Mouse (Mus musculus) E14TG2a.4 (cell line): ENCODE data around the gene Utrn.

Source experiments
- CTCF ChIP-seq: conservative IDR thresholded peaks from 2 replicates; pipeline ENCODE4 v1.5.1; 2014; ENCODE audit warnings: low read length
- POU5F1 ChIP-seq: IDR thresholded peaks from 2 replicates; pipeline ENCODE4 v1.6.1; 2014; ENCODE audit warnings: low read length, borderline replicate concordance

GRCm38 (mm10) chr10:12424944-12425343 lies 444.2 kb downstream of the Utrn start:
- TF ChIP-seq CTCF (no peak), POU5F1 (no peak)
